Mouse (Mus musculus): ENCODE results near the gene Atp10b. TPM values are rescaled to one million over a fixed set of nuclear protein-coding genes. Genes with fewer than 3 reads are reported as not detected.
"Not testable (repeated sequence)": the region's sequence is repeated elsewhere in the genome, so short reads cannot be mapped to it uniquely, and the experiment has no call there.

The Atp10b gene
- total RNA-seq (2021) (not detected), polyA plus RNA-seq (2012; rRNA removed) (0.03 and 0.10 TPM in 2 replicates)
- long read RNA-seq: 0 reads

DNA sequence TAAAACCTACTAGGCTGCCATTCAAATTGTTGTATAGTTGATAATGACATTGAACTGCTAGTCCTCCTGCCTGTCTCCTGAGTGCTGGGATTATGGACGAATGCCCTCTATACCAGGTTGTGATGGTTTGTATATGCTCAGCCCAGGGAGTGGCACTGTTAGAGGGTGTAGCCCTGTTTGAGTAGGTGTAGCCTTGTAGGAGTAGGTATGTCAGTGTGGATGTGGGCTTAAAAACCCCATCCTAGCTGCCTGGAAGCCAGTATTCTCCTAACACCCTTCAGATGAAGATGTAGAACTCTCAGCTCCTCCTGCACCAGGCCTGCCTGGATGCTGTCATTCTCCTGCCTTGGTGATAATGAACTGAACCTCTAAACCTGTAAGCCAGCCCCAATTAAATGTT is at the start of gene Atp10b:
Gene Atp10b (plus strand): TSS at position 301 of the 400 bp plus-strand sequence.
- intact Hi-C loops (cut with DNase I): no loop called here
- H3K4me3 ChIP-seq: no peak within 1 kb of the TSS
- no peaks in the 10 kb centered on the region for H3K36me3 ChIP-seq (ENCODE audit: control insufficient read depth, insufficient read depth, low read length)
- WGBS: 47% methylated on average over 1 of the region's 1 CpGs
- H3K27ac ChIP-seq: no peak within 1 kb of the TSS
- TF ChIP-seq POLR2A (IDR thresholded peaks at IDR 0.05; ENCODE audit: insufficient read depth, low read depth, low read length): no peak
- TF ChIP-seq EP300 (IDR thresholded peaks at IDR 0.05; ENCODE audit: insufficient read depth, low read depth, low read length): no peak
- TF ChIP-seq CTCF (IDR thresholded peaks at IDR 0.05): no peak
- H3K9ac ChIP-seq (ENCODE audit: low read depth, low read length): no peak within 1 kb of the TSS
- H3K4me1 ChIP-seq (ENCODE audit: control insufficient read depth, insufficient read depth, low read length): no peaks in the 10 kb centered on the region
- H3K79me2 ChIP-seq (replicated peaks; ENCODE audit: control insufficient read depth, insufficient read depth, low read length): no peaks in the 10 kb centered on the region
- no peaks in the 10 kb centered on the region for H3K27me3 ChIP-seq (ENCODE audit: control insufficient read depth, insufficient read depth, low read length)
- no peak for DNase-seq

DNA sequence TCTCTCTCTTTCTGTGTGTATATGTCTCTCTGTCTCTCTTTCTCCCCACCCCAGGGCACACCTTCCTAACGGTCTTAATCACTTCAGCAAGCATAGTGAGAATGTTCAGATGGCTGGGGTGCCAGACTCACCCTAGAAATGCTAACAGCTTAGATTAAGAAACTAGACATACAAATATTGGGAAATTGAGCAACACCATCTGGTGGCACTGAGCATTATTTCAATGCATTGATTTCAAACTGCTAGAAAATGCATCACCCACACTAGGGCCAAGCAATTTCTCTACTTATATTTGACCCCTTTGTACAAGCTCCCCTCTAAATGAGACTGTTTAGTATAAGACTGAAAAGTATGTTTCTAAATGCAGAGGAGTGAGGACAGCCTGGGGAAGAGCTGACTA is 48.3 kb upstream of the Atp10b start:
- intact Hi-C loops (cut with DNase I): loop anchor here (5.0 kb wide), 1 partner anchor 104 kb away; no protein-coding TSS in a partner anchor
- no peak overlapping the region for H3K27ac ChIP-seq
- no peak for TF ChIP-seq EP300 (IDR thresholded peaks at IDR 0.05; ENCODE audit: insufficient read depth, low read depth, low read length)
- peak; percentile 20; the same call in 1 of the 2 replicates for TF ChIP-seq CTCF (IDR thresholded peaks at IDR 0.05)
- TF ChIP-seq POLR2A (IDR thresholded peaks at IDR 0.05; ENCODE audit: insufficient read depth, low read depth, low read length): no peak
- H3K4me3 ChIP-seq: no peak overlapping the region
- 61% methylated on average over 1 of the region's 1 CpGs for WGBS
- no peaks in the 10 kb centered on the region for H3K27me3 ChIP-seq (ENCODE audit: control insufficient read depth, insufficient read depth, low read length)
- no peak overlapping the region for H3K9ac ChIP-seq (ENCODE audit: low read depth, low read length)
- H3K36me3 ChIP-seq (ENCODE audit: control insufficient read depth, insufficient read depth, low read length): no peaks in the 10 kb centered on the region
- no peak for DNase-seq
- H3K79me2 ChIP-seq (replicated peaks; ENCODE audit: control insufficient read depth, insufficient read depth, low read length): no peaks in the 10 kb centered on the region
- no peaks in the 10 kb centered on the region for H3K4me1 ChIP-seq (ENCODE audit: control insufficient read depth, insufficient read depth, low read length)

DNA sequence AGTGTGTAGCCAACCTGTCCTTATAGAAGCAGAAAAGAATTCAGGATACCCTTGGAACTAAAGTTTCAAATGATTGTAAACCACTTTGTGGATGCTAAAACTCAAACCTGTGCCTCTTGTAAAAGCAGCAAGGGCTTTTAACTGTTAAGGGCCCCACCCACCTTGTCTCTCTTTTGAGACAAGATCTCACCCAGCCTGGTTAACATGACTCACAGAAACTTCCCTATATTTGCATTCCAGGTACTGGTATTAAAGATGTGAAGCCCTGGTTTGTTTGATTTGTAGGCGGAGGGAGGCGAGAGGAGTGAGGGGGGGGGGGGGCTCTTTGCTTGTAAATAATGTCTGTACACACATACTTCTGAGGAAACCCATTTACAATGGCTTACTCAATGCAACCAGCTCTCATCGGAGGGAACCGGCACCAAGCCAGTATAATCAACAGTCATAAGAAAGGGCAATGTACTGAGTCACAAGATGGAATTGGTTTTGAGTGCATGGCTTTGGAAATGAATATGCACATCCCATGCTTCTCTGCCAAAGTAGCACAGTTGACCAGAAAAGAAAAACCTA is 23.7 kb upstream of the Atp10b start:
- Histone ChIP-seq H3K4me3 (no peak overlapping the region), H3K27me3 (ENCODE audit: control insufficient read depth, insufficient read depth, low read length) (no peaks in the 10 kb centered on the region), H3K27ac (no peak overlapping the region), H3K9ac (ENCODE audit: low read depth, low read length) (no peak overlapping the region), H3K36me3 (ENCODE audit: control insufficient read depth, insufficient read depth, low read length) (no peaks in the 10 kb centered on the region), H3K4me1 (ENCODE audit: control insufficient read depth, insufficient read depth, low read length) (no peaks in the 10 kb centered on the region), H3K79me2 (replicated peaks; ENCODE audit: control insufficient read depth, insufficient read depth, low read length) (no peaks in the 10 kb centered on the region)
- no peak for DNase-seq
- TF ChIP-seq EP300 (IDR thresholded peaks at IDR 0.05; ENCODE audit: insufficient read depth, low read depth, low read length): no peak
- TF ChIP-seq CTCF (IDR thresholded peaks at IDR 0.05): no peak
- TF ChIP-seq POLR2A (IDR thresholded peaks at IDR 0.05; ENCODE audit: insufficient read depth, low read depth, low read length): no peak
- 87% methylated on average over 4 of the region's 4 CpGs for WGBS
- intact Hi-C loops (cut with DNase I): no loop called here

DNA sequence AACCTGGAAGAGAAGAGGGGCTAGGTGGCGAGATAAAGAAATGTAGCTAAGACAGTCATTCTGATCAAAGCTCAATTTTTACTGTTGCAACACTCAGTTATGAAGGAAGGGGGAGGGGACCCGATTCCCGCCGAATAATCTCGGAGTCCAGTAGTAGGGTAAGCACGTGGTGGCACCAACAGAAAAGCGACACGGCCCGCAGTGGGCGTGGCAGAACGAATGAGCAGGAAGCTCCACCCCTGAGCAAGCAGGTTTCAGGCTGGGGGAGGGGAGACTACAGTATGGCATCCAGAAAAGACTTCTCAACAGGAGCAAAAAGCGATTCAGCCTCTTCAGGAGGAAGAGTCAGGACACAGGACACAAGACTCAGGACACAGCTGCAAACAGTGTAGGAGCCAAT is 23.1 kb upstream of the Atp10b start:
- H3K9ac ChIP-seq (ENCODE audit: low read depth, low read length); H3K4me3 ChIP-seq; H3K79me2 ChIP-seq (replicated peaks; ENCODE audit: control insufficient read depth, insufficient read depth, low read length); DNase-seq; intact Hi-C loops (cut with DNase I); H3K27ac ChIP-seq; H3K27me3 ChIP-seq (ENCODE audit: control insufficient read depth, insufficient read depth, low read length); H3K4me1 ChIP-seq (ENCODE audit: control insufficient read depth, insufficient read depth, low read length); H3K36me3 ChIP-seq (ENCODE audit: control insufficient read depth, insufficient read depth, low read length): not testable (repeated sequence)
- 70% methylated on average over 12 of the region's 12 CpGs for WGBS

DNA sequence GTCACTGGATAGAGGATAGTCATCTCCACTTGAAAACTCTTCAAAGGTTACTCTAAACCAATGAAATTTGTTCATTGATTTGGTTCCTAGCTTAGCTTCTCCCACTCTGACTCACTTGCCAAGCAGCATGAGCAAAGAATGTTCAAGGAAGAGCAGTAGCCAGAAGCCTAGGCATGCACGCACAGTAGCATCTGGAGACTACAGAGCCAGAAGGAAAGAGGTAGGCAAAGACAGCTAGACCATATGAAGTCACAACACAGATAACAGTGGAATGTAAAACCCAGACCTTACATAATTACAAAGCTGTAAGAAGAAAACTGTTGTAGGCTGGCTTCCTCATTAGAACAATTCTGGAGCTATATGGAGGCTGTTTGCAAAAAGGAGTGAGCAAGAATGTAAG is 8.4 kb upstream of the Atp10b start:
- H3K27ac ChIP-seq: no peak overlapping the region
- intact Hi-C loops (cut with DNase I): no loop called here
- H3K4me1 ChIP-seq (ENCODE audit: control insufficient read depth, insufficient read depth, low read length): no peaks in the 10 kb centered on the region
- H3K4me3 ChIP-seq: no peak overlapping the region
- H3K79me2 ChIP-seq (replicated peaks; ENCODE audit: control insufficient read depth, insufficient read depth, low read length): no peaks in the 10 kb centered on the region
- 60% methylated on average over 1 of the region's 1 CpGs for whole genome bisulfite sequencing
- H3K27me3 ChIP-seq (ENCODE audit: control insufficient read depth, insufficient read depth, low read length): no peaks in the 10 kb centered on the region
- DNase-seq: no peak
- TF ChIP-seq CTCF (IDR thresholded peaks at IDR 0.05): no peak
- TF ChIP-seq POLR2A (IDR thresholded peaks at IDR 0.05; ENCODE audit: insufficient read depth, low read depth, low read length): no peak
- TF ChIP-seq EP300 (IDR thresholded peaks at IDR 0.05; ENCODE audit: insufficient read depth, low read depth, low read length): no peak
- no peak overlapping the region for H3K9ac ChIP-seq (ENCODE audit: low read depth, low read length)
- H3K36me3 ChIP-seq (ENCODE audit: control insufficient read depth, insufficient read depth, low read length): no peaks in the 10 kb centered on the region

DNA sequence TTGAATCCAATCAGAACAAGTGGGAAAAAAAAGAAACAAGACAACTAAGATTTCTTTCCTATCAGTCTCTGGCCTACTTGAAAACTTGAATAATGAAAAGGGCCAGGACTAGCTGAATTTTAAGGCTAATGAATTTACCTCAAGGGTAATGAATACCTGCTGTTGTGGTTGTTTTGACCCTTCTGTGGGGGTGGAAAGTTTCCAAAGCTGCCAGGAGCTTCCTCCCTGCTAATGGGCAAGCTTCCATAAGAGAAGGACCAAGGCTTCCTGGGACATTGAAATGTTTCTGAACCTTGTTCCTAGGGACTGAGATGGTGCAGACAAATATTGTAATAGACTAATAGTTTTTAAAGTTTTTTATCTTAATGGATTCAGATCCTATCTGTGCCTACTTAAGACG is 6.9 kb upstream of the Atp10b start:
- intact Hi-C loops (cut with DNase I): no loop called here
- 78% methylated on average over 1 of the region's 1 CpGs for WGBS
- H3K79me2 ChIP-seq (replicated peaks; ENCODE audit: control insufficient read depth, insufficient read depth, low read length): no peaks in the 10 kb centered on the region
- H3K4me3 ChIP-seq: no peak overlapping the region
- no peaks in the 10 kb centered on the region for H3K4me1 ChIP-seq (ENCODE audit: control insufficient read depth, insufficient read depth, low read length)
- no peaks in the 10 kb centered on the region for H3K27me3 ChIP-seq (ENCODE audit: control insufficient read depth, insufficient read depth, low read length)
- no peak overlapping the region for H3K9ac ChIP-seq (ENCODE audit: low read depth, low read length)
- no peak overlapping the region for H3K27ac ChIP-seq
- no peak for DNase-seq
- TF ChIP-seq CTCF (IDR thresholded peaks at IDR 0.05): no peak
- no peak for TF ChIP-seq POLR2A (IDR thresholded peaks at IDR 0.05; ENCODE audit: insufficient read depth, low read depth, low read length)
- TF ChIP-seq EP300 (IDR thresholded peaks at IDR 0.05; ENCODE audit: insufficient read depth, low read depth, low read length): no peak
- no peaks in the 10 kb centered on the region for H3K36me3 ChIP-seq (ENCODE audit: control insufficient read depth, insufficient read depth, low read length)
